ENCODE assay signal across 26 mouse cellular contexts in the genomic region with DNA sequence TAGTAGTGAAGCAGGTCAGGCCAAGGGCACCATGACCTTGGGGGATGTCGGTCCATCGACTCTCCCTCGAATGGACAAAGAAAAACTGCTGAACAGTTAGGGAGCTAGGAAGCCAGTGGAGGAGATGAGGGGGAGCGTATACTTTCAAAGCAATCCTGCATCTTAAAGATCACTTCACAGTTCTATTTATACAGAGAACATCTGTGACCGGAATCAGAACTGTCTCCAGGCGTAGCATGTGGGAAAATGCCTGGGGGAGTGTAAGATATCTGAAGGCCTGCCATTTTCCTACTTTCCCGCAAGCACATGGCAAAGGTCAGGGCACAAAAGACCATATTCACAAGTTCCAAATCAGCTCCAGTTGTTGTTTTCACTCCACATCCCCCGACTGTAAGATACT. TPM values are rescaled to one million over a fixed set of nuclear protein-coding genes. Genes with fewer than 3 reads are reported as not detected.
A peak's percentile ranks its signal among the peaks of the same experiment; 100 is the strongest.
DNase-seq lines count a peak whose midpoint lies in the region; ATAC-seq lines count a peak whose summit lies in the region.
"Had no signal": no experiment of that assay in that cellular context is flagged by ENCODE, and none has a peak within 500 bp of the region (broad histone marks: within the 10 kb centered on the region; RNA-seq: fewer than 3 reads in every experiment).

No protein-coding gene starts in this region.

- H3K4me2 ChIP-seq in hindbrain, embryonic 13.5 days, result no peak overlapping the region
- H3K4me2 ChIP-seq: heart, embryonic 12.5 days; hindbrain, embryonic 14.5 days; intestine, embryonic 15.5 days; kidney, embryonic 15.5 days; liver, embryonic 15.5 days; midbrain, embryonic 11.5 days had no signal

- H3K27ac ChIP-seq in hindbrain, embryonic 13.5 days, result no peak overlapping the region
- H3K27ac ChIP-seq: embryonic facial prominence, embryonic 10.5 days; gastrocnemius, adult 2 months; hindbrain, embryonic 14.5 days; intestine, embryonic 15.5 days; kidney, embryonic 15.5 days; liver, embryonic 15.5 days; stomach, postnatal 0 days had no signal

- no peaks in the 10 kb centered on the region for H3K4me1 ChIP-seq in hindbrain, embryonic 13.5 days (replicated peaks)
- H3K4me1 ChIP-seq: embryonic facial prominence, embryonic 10.5 days; heart, embryonic 12.5 days; intestine, embryonic 15.5 days; kidney, embryonic 15.5 days; liver, embryonic 15.5 days had no signal

- no peak for ATAC-seq in cerebellum, adult (ENCODE audit: insufficient number of reproducible peaks, low FRiP score, low TSS enrichment)
- ATAC-seq in hindbrain, embryonic 13.5 days (ENCODE audit: low FRiP score), result no peak
- ATAC-seq: intestine, embryonic 15.5 days had no signal

- H3K27me3 ChIP-seq in hindbrain, embryonic 13.5 days, result no peaks in the 10 kb centered on the region
- H3K27me3 ChIP-seq: heart, embryonic 12.5 days; intestine, embryonic 15.5 days; kidney, embryonic 15.5 days; liver, embryonic 15.5 days had no signal

- WGBS in hindbrain, embryonic 13.5 days, result 80% methylated on average over 8 of the region's 8 CpGs

- no peak overlapping the region for H3K4me3 ChIP-seq in hindbrain, embryonic 13.5 days
- H3K4me3 ChIP-seq: embryonic facial prominence, embryonic 10.5 days; gastrocnemius, adult 2 months; heart, embryonic 12.5 days; intestine, embryonic 15.5 days; kidney, embryonic 15.5 days; liver, embryonic 15.5 days had no signal

- no peaks in the 10 kb centered on the region for H3K36me3 ChIP-seq in hindbrain, embryonic 13.5 days
- H3K36me3 ChIP-seq: embryonic facial prominence, embryonic 10.5 days; heart, embryonic 12.5 days; intestine, embryonic 15.5 days; kidney, embryonic 15.5 days; liver, embryonic 15.5 days had no signal

- DNase-seq in embryo, embryonic 11 days, result peak; percentile 6
- no peak for DNase-seq in embryo, embryonic 10.5 days (ENCODE audit: low spot score)
- DNase-seq in right cerebral cortex, adult 18-20 months, result peak; percentile 48
- DNase-seq in right cerebral cortex, postnatal 14 days, result no peak
- DNase-seq in left cerebral cortex, postnatal 14 days (ENCODE audit: low spot score in 2 of 2), result peak; percentile 35 to 61
- no peak for DNase-seq in ovary, postnatal 10 days (ENCODE audit: low spot score)
- DNase-seq: adrenal gland, postnatal 36 days; cerebellum, adult 2 months; cerebellum, postnatal 36 days; gastrocnemius, adult 2 months; heart, postnatal 14 days; kidney, postnatal 4 days; layer of hippocampus, postnatal 36 days had no signal

- no peak overlapping the region for H3K9ac ChIP-seq in hindbrain, embryonic 13.5 days
- H3K9ac ChIP-seq: heart, embryonic 12.5 days; hindbrain, embryonic 14.5 days; intestine, embryonic 15.5 days; kidney, embryonic 15.5 days; liver, embryonic 15.5 days had no signal

- intact Hi-C loops in left cerebral cortex, postnatal 14 days (cut with DNase I), result loop anchor here (2.0 kb wide), 1 partner anchor 46 kb away; no protein-coding TSS in a partner anchor

- H3K9me3 ChIP-seq in hindbrain, embryonic 13.5 days, result no peaks in the 10 kb centered on the region
- H3K9me3 ChIP-seq: embryonic facial prominence, embryonic 10.5 days; intestine, embryonic 15.5 days; kidney, embryonic 15.5 days; liver, embryonic 15.5 days had no signal

RNA-seq across cellular contexts. Expression of a gene that starts 13.3 kb away (rescaled TPM):
- total RNA-seq in left cerebral cortex, postnatal 14 days (2021), result under 1 TPM in 1 of 2 experiments, not detected in 1; 0.44 TPM
- polyA plus RNA-seq in hindbrain, embryonic 13.5 days (2015; fragmentation: Nextera tagmentation; extraction: Ambion mirVana), result 0.74 and 1.00 TPM in 2 replicates
- total RNA-seq: gastrocnemius, adult 2 months; layer of hippocampus, postnatal 36 days; monocyte, adult 5-6 weeks had no signal
- polyA plus RNA-seq: stomach, postnatal 0 days had no signal

RNA-seq across cellular contexts. Expression of a gene that starts 26.8 kb away (rescaled TPM):
- 10 to 100 TPM in 1 of 2 experiments, 1 to 10 TPM in 1; 8.5 to 10.3 TPM for total RNA-seq in left cerebral cortex, postnatal 14 days (2021)
- 4.8 and 5.9 TPM in 2 replicates for polyA plus RNA-seq in hindbrain, embryonic 13.5 days (2015; fragmentation: Nextera tagmentation; extraction: Ambion mirVana)

RNA-seq across cellular contexts. Expression of a gene that starts 36.7 kb away (rescaled TPM):
- 10 to 100 TPM; 31.5 to 33.3 TPM for total RNA-seq in left cerebral cortex, postnatal 14 days (2021)
- 13.2 and 13.8 TPM in 2 replicates for polyA plus RNA-seq in hindbrain, embryonic 13.5 days (2015; fragmentation: Nextera tagmentation; extraction: Ambion mirVana)

RNA-seq across cellular contexts. Expression of a gene that starts 36.8 kb away (rescaled TPM):
- total RNA-seq in left cerebral cortex, postnatal 14 days (2021), result 1 to 10 TPM; 9.4 to 9.7 TPM
- 45.1 and 47.1 TPM in 2 replicates for polyA plus RNA-seq in hindbrain, embryonic 13.5 days (2015; fragmentation: Nextera tagmentation; extraction: Ambion mirVana)

RNA-seq across cellular contexts. Expression of a gene that starts 57.0 kb away (rescaled TPM):
- total RNA-seq in left cerebral cortex, postnatal 14 days (2021), result under 1 TPM; 0.08 to 0.11 TPM
- polyA plus RNA-seq in hindbrain, embryonic 13.5 days (2015; fragmentation: Nextera tagmentation; extraction: Ambion mirVana), result 0.14 and 0.35 TPM in 2 replicates
- total RNA-seq: gastrocnemius, adult 2 months had no signal
- polyA plus RNA-seq: embryonic facial prominence, embryonic 10.5 days; forebrain, embryonic 11.5 days; neural tube, embryonic 11.5 days had no signal

Comparison
In these comparisons a context has a peak if more than half of its experiments do, and no peak if none do; other contexts are left out.
1. DNase-seq: peak in embryo, embryonic 11 days (single experiment), right cerebral cortex, adult 18-20 months (single experiment) and left cerebral cortex, postnatal 14 days (2 of 2); none in embryo, embryonic 10.5 days (single experiment), right cerebral cortex, postnatal 14 days (single experiment) and ovary, postnatal 10 days (single experiment).